Mouse (Mus musculus): ENCODE results near the gene Psen2. TPM values are rescaled to one million over a fixed set of nuclear protein-coding genes. Genes with fewer than 3 reads are reported as not detected.

The Psen2 gene
- polyA plus RNA-seq, 1 experiment from 2014 or later, result 15.1 TPM

DNA sequence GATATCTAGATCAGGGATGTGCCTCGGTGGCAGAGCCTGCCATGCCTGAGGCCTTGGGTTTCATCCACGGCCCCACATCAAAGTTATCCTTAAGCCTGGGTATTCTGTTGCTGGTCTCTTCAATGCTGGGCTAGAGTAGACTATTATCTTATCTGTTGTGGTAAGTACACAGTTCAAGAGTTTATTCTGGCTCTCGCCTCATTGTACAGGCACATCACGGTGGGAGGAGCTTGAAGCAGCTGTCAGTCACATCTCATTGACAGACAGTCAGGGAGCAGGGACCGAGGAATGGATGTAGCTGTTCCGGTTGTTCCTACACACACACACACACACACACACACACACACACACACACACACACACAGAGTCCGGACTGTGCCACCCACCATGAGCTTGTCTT, 15.3 kb downstream of the Psen2 start:
- WGBS, result 29% methylated on average over 7 of the region's 7 CpGs
- Histone ChIP-seq H3K4me1 (replicated peaks) (peaks cover 61% of the 10 kb centered on the region), H3K4me2 (no peak overlapping the region), H3K27ac (ENCODE audit: poor library complexity, severe bottlenecking) (peak overlapping the region; percentile 67; the same call in 1 of the 2 replicates), H3K4me3 (no peak overlapping the region), H3K36me3 (peaks cover 10% of the 10 kb centered on the region), H3K9me3 (replicated peaks) (no peaks in the 10 kb centered on the region), H3K9ac (no peak overlapping the region), H3K27me3 (replicated peaks) (no peaks in the 10 kb centered on the region)
- ATAC-seq (ENCODE audit: insufficient number of reproducible peaks, low FRiP score), result 0 out of 2 replicates have a peak, but pooled peaks have one; percentile 15

DNA sequence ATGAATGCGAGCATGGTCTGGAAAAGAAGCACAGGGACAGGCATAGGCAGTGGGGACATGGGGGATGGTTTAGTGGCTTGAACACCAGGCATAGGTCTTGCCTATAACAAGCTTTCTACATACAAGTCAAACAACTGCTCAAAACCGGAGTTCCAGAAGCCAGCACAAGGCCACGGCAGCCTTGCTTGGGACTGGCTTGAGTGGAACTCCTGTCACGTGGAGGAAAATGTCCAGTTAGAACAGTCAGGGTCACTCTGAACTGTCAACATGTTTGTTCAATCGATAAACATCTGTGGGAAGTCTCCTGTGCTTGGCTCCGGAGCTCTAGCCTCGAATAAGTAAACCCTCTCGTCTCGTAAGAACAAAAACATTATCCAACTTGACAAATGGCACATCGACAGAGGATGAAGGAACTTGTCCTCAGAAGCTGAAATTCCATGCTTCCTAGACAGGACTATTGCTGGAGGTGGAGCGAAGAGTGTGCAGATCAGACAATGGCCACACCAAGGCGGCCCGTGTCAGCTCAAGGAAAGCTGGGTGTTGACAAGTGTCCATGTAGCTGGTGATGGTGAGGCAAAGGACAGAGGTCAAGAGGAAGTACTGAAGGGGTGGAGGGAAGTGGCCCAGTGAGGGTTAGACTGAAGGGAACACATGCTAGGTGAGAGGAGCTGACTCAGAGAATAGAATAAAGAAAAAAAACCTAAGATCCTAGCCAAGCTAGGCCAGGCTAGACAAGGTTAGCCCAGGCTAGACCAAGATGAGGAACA, 17.3 kb downstream of the Psen2 start:
- no peak overlapping the region for H3K27ac ChIP-seq (ENCODE audit: poor library complexity, severe bottlenecking)
- H3K27me3 ChIP-seq (replicated peaks), result no peaks in the 10 kb centered on the region
- no peak overlapping the region for H3K4me2 ChIP-seq
- H3K36me3 ChIP-seq, result peaks cover 10% of the 10 kb centered on the region
- 54% methylated on average over 13 of the region's 13 CpGs for WGBS
- no peak for ATAC-seq (ENCODE audit: insufficient number of reproducible peaks, low FRiP score)
- peaks cover 52% of the 10 kb centered on the region for H3K4me1 ChIP-seq (replicated peaks)
- no peak overlapping the region for H3K9ac ChIP-seq
- H3K9me3 ChIP-seq (replicated peaks), result no peaks in the 10 kb centered on the region
- no peak overlapping the region for H3K4me3 ChIP-seq

DNA sequence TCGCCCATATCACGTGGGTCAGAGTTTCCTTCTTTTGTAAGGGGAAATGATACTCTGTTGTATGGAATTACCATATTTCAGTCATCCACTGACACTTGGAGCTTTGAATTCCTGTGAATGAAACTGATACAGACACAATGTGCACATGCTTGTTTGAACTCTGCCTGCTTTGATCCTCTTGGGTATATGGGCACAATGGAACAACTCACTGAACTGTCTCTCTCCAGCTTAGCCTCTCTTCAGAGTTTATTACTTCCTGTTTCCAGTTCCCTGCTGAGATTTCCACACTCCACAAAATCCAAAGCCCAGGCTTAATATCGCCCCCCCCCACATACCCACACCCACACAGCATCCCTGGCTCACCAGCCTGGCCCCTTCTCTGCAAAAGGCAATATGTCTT, 31.5 kb downstream of the Psen2 start:
- no peak overlapping the region for H3K4me3 ChIP-seq
- no peak overlapping the region for H3K9ac ChIP-seq
- peaks cover 6% of the 10 kb centered on the region for H3K9me3 ChIP-seq (replicated peaks)
- no peak for ATAC-seq (ENCODE audit: insufficient number of reproducible peaks, low FRiP score)
- H3K4me1 ChIP-seq (replicated peaks), result 0 out of 2 replicates have a peak, but pooled peaks cover under 1% of the 10 kb centered on the region
- H3K4me2 ChIP-seq, result no peak overlapping the region
- H3K27me3 ChIP-seq (replicated peaks), result no peaks in the 10 kb centered on the region
- H3K27ac ChIP-seq (ENCODE audit: poor library complexity, severe bottlenecking), result no peak overlapping the region
- 66% methylated on average over 3 of the region's 3 CpGs for WGBS
- peaks cover 19% of the 10 kb centered on the region; the same call in 1 of the 2 replicates for H3K36me3 ChIP-seq

DNA sequence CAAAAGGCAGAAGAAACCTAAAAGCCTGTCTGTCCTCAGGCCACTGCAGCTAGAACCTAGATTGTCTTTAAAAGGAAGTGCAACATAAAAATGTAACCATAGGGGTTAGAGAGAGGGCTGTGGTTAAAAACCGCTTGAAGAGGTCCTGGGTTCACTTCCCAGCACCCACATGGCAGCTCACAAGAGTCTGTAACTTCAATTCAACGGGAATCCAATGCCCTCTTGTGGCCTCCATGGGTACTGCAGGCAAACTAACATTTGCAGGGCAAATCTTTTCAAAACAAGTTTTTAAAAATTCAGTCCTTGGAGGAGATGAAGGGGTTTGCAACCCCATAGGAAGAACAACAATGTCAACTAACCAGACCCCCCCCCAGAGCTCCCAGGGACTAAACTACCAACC, 32.7 kb downstream of the Psen2 start:
- Histone ChIP-seq H3K9ac (no peak overlapping the region), H3K27ac (ENCODE audit: poor library complexity, severe bottlenecking) (no peak overlapping the region), H3K36me3 (peaks cover 19% of the 10 kb centered on the region; the same call in 1 of the 2 replicates), H3K4me3 (no peak overlapping the region), H3K4me1 (replicated peaks) (peaks cover 9% of the 10 kb centered on the region), H3K4me2 (no peak overlapping the region), H3K27me3 (replicated peaks) (no peaks in the 10 kb centered on the region), H3K9me3 (replicated peaks) (peaks cover 6% of the 10 kb centered on the region)
- WGBS, result 22% methylated on average over 2 of the region's 2 CpGs
- no peak for ATAC-seq (ENCODE audit: insufficient number of reproducible peaks, low FRiP score)

DNA sequence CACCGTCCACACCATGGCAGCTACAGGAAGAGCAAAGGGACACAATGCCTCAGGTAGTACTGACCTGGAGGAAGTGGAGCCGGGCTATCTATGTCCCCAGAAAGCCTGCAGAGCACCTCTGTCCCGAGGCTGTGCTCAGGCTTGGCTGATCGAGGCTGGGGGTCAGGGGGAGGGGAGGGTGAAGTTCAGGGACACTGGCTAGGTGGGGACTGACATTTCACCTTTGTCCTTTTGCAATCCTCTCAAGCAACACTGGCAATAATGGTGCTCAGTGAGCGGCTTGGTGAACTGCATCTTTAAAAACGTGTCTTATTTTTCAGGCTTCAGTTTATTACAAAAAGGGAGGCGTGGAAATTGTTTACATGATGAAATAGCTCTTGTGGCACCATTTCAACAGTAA, 33.3 kb downstream of the Psen2 start:
- 73% methylated on average over 7 of the region's 7 CpGs for WGBS
- ATAC-seq (ENCODE audit: insufficient number of reproducible peaks, low FRiP score), result no peak
- no peak overlapping the region for H3K27ac ChIP-seq (ENCODE audit: poor library complexity, severe bottlenecking)
- peaks cover 15% of the 10 kb centered on the region; the same call in 1 of the 2 replicates for H3K36me3 ChIP-seq
- H3K27me3 ChIP-seq (replicated peaks), result no peaks in the 10 kb centered on the region
- H3K4me1 ChIP-seq (replicated peaks), result peaks cover 10% of the 10 kb centered on the region
- H3K4me3 ChIP-seq, result no peak overlapping the region
- no peak overlapping the region for H3K4me2 ChIP-seq
- no peak overlapping the region for H3K9ac ChIP-seq
- peaks cover 6% of the 10 kb centered on the region for H3K9me3 ChIP-seq (replicated peaks)

DNA sequence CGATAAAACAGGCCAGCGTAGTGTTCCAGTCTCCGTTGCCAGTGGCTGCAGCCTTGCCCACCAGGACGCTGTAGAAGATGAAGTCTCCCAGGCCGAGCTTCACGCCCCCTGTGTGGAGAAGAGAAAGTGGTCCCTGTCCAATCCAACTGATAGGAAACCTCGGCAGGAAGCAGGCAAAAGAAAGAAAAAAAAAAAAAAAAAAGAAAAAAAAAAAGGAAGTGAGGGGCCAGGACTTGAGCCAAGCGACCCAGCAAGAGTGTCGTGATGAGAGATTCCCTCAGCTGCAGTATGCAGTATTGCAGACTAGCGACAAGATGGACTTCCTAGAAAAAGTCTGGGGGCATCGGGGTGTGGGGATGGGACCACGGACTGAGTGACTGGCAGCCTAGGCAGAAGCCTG, 34.4 kb downstream of the Psen2 start:
- ATAC-seq (ENCODE audit: insufficient number of reproducible peaks, low FRiP score), result no peak
- WGBS, result 71% methylated on average over 12 of the region's 12 CpGs
- Histone ChIP-seq H3K27ac (ENCODE audit: poor library complexity, severe bottlenecking) (no peak overlapping the region), H3K9ac (no peak overlapping the region), H3K4me1 (replicated peaks) (peaks cover 10% of the 10 kb centered on the region), H3K4me2 (no peak overlapping the region), H3K27me3 (replicated peaks) (no peaks in the 10 kb centered on the region), H3K9me3 (replicated peaks) (peaks cover 6% of the 10 kb centered on the region), H3K4me3 (no peak overlapping the region), H3K36me3 (0 out of 2 replicates have a peak, but pooled peaks cover 9% of the 10 kb centered on the region)

DNA sequence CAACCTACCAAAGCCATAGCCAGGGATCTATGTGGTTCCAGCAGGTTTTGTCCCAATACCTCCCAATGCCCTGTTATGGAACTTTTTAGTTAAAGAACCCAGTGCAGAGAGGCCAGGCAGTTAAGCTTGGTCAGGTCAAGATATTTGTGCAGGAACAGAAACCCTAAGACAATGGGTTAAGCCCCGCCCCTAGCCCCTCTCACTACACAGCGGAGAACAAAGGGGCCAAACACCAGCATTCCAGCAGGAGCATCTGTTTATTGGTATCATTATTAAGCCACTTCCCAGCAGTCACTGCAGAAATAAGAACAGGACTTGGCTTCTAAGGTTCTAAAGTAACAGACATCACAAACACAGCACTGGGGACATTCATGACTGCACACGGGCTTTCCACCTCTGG, 36.5 kb downstream of the Psen2 start:
- H3K9me3 ChIP-seq (replicated peaks), result peaks cover 6% of the 10 kb centered on the region
- H3K36me3 ChIP-seq, result 0 out of 2 replicates have a peak, but pooled peaks cover 8% of the 10 kb centered on the region
- 0 out of 2 replicates have a peak, but pooled peaks cover 7% of the 10 kb centered on the region for H3K27me3 ChIP-seq (replicated peaks)
- H3K4me1 ChIP-seq (replicated peaks), result peaks cover 10% of the 10 kb centered on the region
- no peak overlapping the region; the same call in 1 of the 2 replicates for H3K4me3 ChIP-seq
- ATAC-seq (ENCODE audit: insufficient number of reproducible peaks, low FRiP score), result no peak
- H3K4me2 ChIP-seq, result peak overlapping the region; percentile 75
- no peak overlapping the region for H3K9ac ChIP-seq
- WGBS, result 78% methylated on average over 3 of the region's 3 CpGs
- H3K27ac ChIP-seq (ENCODE audit: poor library complexity, severe bottlenecking), result 0 out of 2 replicates have a peak overlapping the region, but pooled peaks have one; percentile 46

DNA sequence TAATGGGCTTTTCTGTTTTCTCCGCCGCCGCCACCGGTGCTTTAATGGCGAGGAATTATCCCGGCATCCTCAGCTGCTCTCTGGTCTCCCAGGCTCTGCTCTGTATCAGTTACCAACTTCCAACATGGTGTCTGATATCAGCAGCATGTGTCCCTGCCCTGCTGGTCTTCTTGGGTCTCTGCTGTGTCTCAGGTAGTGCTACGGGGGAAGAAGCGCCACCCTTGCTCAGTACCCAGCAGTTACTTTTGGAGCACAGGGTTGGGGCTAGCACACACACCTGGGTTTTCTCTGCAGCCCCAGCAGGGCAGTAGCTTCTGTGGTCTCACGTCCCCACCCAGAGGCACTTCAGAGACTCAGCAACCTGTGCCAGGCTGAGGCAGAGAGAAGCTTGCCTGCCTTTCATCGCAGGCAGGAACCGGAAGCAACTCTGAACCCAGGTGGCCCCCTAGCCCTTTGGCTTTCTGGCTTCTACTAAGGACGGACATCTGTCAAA, 37.0 kb downstream of the Psen2 start:
- H3K4me2 ChIP-seq, result peak overlapping the region; percentile 75

DNA sequence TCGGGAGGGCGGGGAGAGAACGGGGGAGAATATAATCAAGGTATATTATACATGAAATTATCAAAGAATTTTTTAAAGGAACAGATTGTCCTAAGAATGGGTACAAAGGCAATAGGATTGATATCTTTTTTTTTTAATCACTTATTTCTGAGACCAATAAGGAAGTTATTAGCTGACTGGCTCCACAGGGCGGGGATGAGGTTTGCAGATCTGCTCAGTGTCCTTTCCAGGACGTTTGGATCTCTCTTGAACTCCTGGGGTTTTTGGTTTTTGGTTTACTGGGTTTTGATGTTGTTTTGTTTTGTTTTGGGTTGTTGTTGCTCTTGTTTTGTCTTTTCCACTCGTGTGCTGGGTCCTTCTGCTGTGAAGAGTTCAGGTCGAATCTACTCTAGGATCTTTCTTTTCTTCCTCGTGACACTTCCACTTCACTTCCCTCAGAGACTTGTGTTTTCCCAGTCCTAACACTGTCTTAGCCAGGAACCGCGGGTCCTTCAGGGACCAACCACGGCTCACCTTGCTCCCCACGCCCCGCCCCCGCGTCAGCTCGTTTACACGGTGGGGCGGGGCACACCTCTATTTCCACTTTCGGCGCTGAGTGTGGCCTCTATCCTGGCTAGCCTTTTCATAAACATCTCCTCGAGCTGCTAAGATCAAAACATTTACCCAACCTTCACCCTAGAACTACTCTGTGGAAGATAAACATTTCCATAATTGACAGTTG, 37.6 kb downstream of the Psen2 start:
- Histone ChIP-seq H3K27me3 (replicated peaks) (0 out of 2 replicates have a peak, but pooled peaks cover 7% of the 10 kb centered on the region), H3K4me2 (peak overlapping the region; percentile 75), H3K9me3 (replicated peaks) (peaks cover 4% of the 10 kb centered on the region), H3K36me3 (0 out of 2 replicates have a peak, but pooled peaks cover 8% of the 10 kb centered on the region), H3K27ac (ENCODE audit: poor library complexity, severe bottlenecking) (peak overlapping the region; percentile 46; the same call in 1 of the 2 replicates), H3K4me3 (peak overlapping the region; percentile 53), H3K9ac (peak overlapping the region; percentile 44), H3K4me1 (replicated peaks) (peaks cover 10% of the 10 kb centered on the region)
- ATAC-seq (ENCODE audit: insufficient number of reproducible peaks, low FRiP score), result peak; percentile 91
- 13% methylated on average over 21 of the region's 21 CpGs for WGBS

More for the DNA sequence above, 37.0 kb downstream of the Psen2 start:
- Histone ChIP-seq H3K36me3 (0 out of 2 replicates have a peak, but pooled peaks cover 8% of the 10 kb centered on the region), H3K4me3 (peak overlapping the region; percentile 53), H3K9me3 (replicated peaks) (peaks cover 6% of the 10 kb centered on the region), H3K27me3 (replicated peaks) (0 out of 2 replicates have a peak, but pooled peaks cover 7% of the 10 kb centered on the region), H3K9ac (peak overlapping the region; percentile 44), H3K27ac (ENCODE audit: poor library complexity, severe bottlenecking) (peak overlapping the region; percentile 46; the same call in 1 of the 2 replicates), H3K4me1 (replicated peaks) (peaks cover 10% of the 10 kb centered on the region)
- 7% methylated on average over 12 of the region's 12 CpGs for WGBS
- peak; percentile 45 for ATAC-seq (ENCODE audit: insufficient number of reproducible peaks, low FRiP score)

DNA sequence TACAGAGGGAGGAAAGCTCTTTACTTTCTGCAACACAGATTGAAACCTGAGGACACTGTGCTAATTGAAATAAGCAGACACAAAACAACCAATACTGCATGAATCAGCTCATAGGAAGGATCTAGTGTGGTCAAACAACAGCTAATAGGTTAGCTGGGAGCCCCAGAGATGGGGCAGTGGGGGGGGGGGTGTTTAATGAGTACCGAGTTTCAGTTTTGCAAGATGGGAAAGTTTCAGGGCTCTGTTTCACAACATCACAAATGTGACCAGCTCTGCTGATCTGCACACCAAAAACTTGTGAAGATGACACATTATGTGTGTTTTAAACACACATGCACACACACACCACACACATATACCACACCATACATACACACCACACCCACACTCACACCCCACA, 41.2 kb downstream of the Psen2 start:
- H3K27me3 ChIP-seq (replicated peaks), result 0 out of 2 replicates have a peak, but pooled peaks cover 7% of the 10 kb centered on the region
- peaks cover 3% of the 10 kb centered on the region; the same call in 1 of the 2 replicates for H3K9me3 ChIP-seq (replicated peaks)
- WGBS, result 85% methylated on average over 1 of the region's 1 CpGs
- no peaks in the 10 kb centered on the region for H3K36me3 ChIP-seq
- H3K27ac ChIP-seq (ENCODE audit: poor library complexity, severe bottlenecking), result no peak overlapping the region
- no peak overlapping the region for H3K9ac ChIP-seq
- no peak for ATAC-seq (ENCODE audit: insufficient number of reproducible peaks, low FRiP score)
- peaks cover 10% of the 10 kb centered on the region for H3K4me1 ChIP-seq (replicated peaks)
- H3K4me2 ChIP-seq, result no peak overlapping the region
- no peak overlapping the region for H3K4me3 ChIP-seq
